Mouse (Mus musculus) E14TG2a.4 (cell line): ENCODE measurements around the gene Syt16.

Experiments
- CTCF ChIP-seq: conservative IDR thresholded peaks from 2 replicates; pipeline ENCODE4 v1.5.1; 2014; ENCODE audit warnings: low read length
- NANOG ChIP-seq: IDR thresholded peaks from 2 replicates; pipeline ENCODE4 v1.6.1; 2014; ENCODE audit warnings: borderline replicate concordance, low read length, mixed read lengths
- POU5F1 ChIP-seq: IDR thresholded peaks from 2 replicates; pipeline ENCODE4 v1.6.1; 2014; ENCODE audit warnings: low read length, borderline replicate concordance

DNA sequence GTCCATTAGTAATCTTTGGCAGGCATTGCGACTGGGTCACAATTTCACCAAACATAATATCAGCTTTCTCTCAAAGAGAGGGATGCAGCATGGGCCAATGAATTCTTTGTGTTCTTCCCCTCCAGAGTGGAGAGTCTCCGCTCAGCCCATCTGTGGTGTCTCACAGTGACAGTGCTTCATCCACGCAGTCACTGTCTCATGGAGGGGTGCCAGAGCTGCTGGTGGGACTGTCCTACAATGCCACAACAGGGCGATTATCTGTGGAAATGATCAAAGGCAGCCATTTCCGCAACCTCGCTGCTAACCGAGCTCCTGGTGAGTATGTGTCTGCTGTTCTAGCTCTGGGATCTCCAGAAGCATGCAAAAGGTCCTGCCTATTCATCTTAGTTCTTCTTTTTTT, 240.6 kb downstream of the Syt16 start:
- TF ChIP-seq CTCF (no peak), POU5F1 (no peak), NANOG (no peak)
